Mouse (Mus musculus): ENCODE data around the gene Mall.

The Mall gene

GRCm38 (mm10) chr2:127728661-127729450 lies 876 bp downstream of the Mall start:
- no peak for DNase-seq

- DNase-seq = no peak
These were observed 1.6 kb downstream of the Mall start for GRCm38 (mm10) chr2:127728146-127728545.

- no peak for DNase-seq
These were observed 6.5 kb downstream of the Mall start for GRCm38 (mm10) chr2:127723193-127723592.

- DNase-seq = no peak
These were observed 7.4 kb downstream of the Mall start for GRCm38 (mm10) chr2:127722176-127722892.

GRCm38 (mm10) chr2:127718839-127719468 lies 10.8 kb downstream of the Mall start:
- no peak for DNase-seq

- DNase-seq = no peak
These were observed 15.0 kb downstream of the Mall start for GRCm38 (mm10) chr2:127714726-127715125.

GRCm38 (mm10) chr2:127708792-127709191 lies 20.9 kb downstream of the Mall start:
- DNase-seq = no peak

- DNase-seq = no peak
These were observed 21.7 kb downstream of the Mall start for GRCm38 (mm10) chr2:127708060-127708459.

GRCm38 (mm10) chr2:127705267-127705666 lies 24.5 kb downstream of the Mall start:
- DNase-seq = no peak

GRCm38 (mm10) chr2:127689239-127689638 lies 40.5 kb downstream of the Mall start:
- no peak for DNase-seq

- DNase-seq = peak; percentile 47
These were observed 45.9 kb downstream of the Mall start for GRCm38 (mm10) chr2:127683687-127684331.

GRCm38 (mm10) chr2:127667843-127668506 lies 61.8 kb downstream of the Mall start:
- peak; percentile 6 for DNase-seq

- no peak for DNase-seq
These were observed 62.7 kb downstream of the Mall start for GRCm38 (mm10) chr2:127667015-127667414.

GRCm38 (mm10) chr2:127662708-127663107 lies 67.0 kb downstream of the Mall start:
- no peak for DNase-seq

- DNase-seq = no peak
These were observed 73.5 kb downstream of the Mall start, which contains the start of gene Mal for GRCm38 (mm10) chr2:127656086-127656720. TSS of gene Mal (minus strand) at chr2:127656695.

- DNase-seq = no peak
These were observed 74.3 kb downstream of the Mall start for GRCm38 (mm10) chr2:127655419-127655818.

GRCm38 (mm10) chr2:127654786-127655185 lies 74.9 kb downstream of the Mall start:
- no peak for DNase-seq

Data from thymus, postnatal 25 days (tissue).